In the genomic region with DNA sequence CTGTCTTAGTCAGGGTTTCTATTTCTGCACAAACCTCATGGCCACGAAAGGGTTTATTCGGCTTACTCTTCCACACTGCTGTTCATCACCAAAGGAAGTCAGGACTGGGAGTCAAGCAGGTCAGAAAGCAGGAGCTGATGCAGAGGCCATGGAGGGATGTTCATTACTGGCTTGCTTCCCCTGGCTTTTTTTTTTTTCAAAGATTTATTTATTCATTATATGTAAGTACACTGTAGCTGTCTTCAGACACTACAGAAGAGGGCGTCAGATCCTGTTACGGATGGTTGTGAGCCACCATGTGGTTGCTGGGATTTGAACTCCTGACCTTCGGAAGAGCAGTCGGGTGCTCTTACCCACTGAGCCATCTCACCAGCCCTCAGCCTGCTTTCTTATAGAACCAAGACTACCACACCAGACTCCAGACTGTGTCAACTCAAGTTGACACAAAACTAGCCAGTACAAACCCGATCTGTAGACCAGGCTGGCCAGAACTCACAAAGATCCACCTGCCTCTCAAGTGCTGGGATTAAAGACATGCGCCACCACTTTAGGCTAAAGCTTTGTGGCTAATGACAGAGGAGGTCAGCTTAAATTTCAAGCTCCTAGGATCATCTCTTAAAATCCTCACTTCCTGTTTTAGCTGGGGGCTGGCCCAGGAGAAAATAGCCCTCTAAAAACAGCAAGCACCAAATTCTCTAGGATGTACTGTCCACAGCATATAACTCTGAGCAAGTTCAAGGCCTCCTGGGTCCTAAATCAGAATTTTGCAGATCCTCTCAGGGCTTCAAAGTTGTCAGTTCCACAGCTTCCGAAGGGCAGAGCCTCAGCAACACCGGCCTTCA, we compare ENCODE assay signal across 1 mouse cellular context.
TF ChIP-seq lines count a peak whose summit lies in the region.

No protein-coding gene starts in this region.

TF ChIP-seq in CH12.LX, 34 proteins besides CTCF, POLR2A, EP300 and RAD21:
- TF ChIP-seq ELF1 (IDR thresholded peaks at IDR 0.05; ENCODE audit: low read depth, low read length) (0 out of 2 replicates have a peak, but pooled peaks have one; percentile 11), ZMIZ1 (IDR thresholded peaks at IDR 0.05; ENCODE audit: low read depth, low read length) (0 out of 2 replicates have a peak, but pooled peaks have one; percentile 7), ETS1 (conservative IDR thresholded peaks at IDR 0.05; ENCODE audit: low read depth, low read length) (0 out of 2 replicates have a peak, but pooled peaks have one; percentile 7), NRF1 (IDR thresholded peaks at IDR 0.05; ENCODE audit: low read depth, low read length) (0 out of 2 replicates have a peak, but pooled peaks have one; percentile 12), MYC (IDR thresholded peaks at IDR 0.05; ENCODE audit: low read depth, low read length) (peak; percentile 22; the same call in 1 of the 2 replicates), MAZ (IDR thresholded peaks at IDR 0.05; ENCODE audit: low read depth, low read length) (0 out of 2 replicates have a peak, but pooled peaks have one; percentile 22), RCOR1 (conservative IDR thresholded peaks at IDR 0.05; ENCODE audit: low read depth, low read length) (0 out of 2 replicates have a peak, but pooled peaks have one; percentile 62), ZNF384 (IDR thresholded peaks at IDR 0.05; ENCODE audit: low read depth, low read length) (peak; percentile 66), TBP (conservative IDR thresholded peaks at IDR 0.05; ENCODE audit: low read depth, low read length) (peak; percentile 91), MAFK (IDR thresholded peaks at IDR 0.05; ENCODE audit: insufficient replicate concordance, low read length) (peak; percentile 1; the same call in 1 of the 2 replicates), HCFC1 (IDR thresholded peaks at IDR 0.05; ENCODE audit: low read depth, low read length) (0 out of 2 replicates have a peak, but pooled peaks have one; percentile 10), SIN3A (IDR thresholded peaks at IDR 0.05; ENCODE audit: low read length) (peak; percentile 72; the same call in 1 of the 2 replicates)
